Mouse (Mus musculus) liver, embryonic 14.5 days (tissue): ENCODE measurements around the gene Mcl1.

ENCODE experiments used
- CTCF ChIP-seq: IDR thresholded peaks from 2 replicates; pipeline ENCODE4 v1.5.1; 2016; ENCODE audit warnings: antibody characterized with exemption, low read depth, control low read depth
- EP300 ChIP-seq: IDR thresholded peaks from 2 replicates; pipeline ENCODE4 v1.6.1; 2016; ENCODE audit warnings: antibody characterized with exemption, low read depth

- TF ChIP-seq CTCF (no peak), EP300 (no peak)
Observed at GRCm38 (mm10) chr3:95630856-95631255, 27.7 kb upstream of the Mcl1 start.
